Mouse (Mus musculus): ENCODE results near the gene Tec. TPM values are rescaled to one million over a fixed set of nuclear protein-coding genes. Genes with fewer than 3 reads are reported as not detected.

Tec gene
- total RNA-seq, 2 experiments from 2014 or later, result 23.4 to 33.4 TPM

- no peak for ATAC-seq (replicated peaks; ENCODE audit: poor library complexity)
These were observed 118.1 kb downstream of the Tec start for GRCm38 (mm10) chr5:72750226-72750625.

GRCm38 (mm10) chr5:72748659-72749265 is 119.5 kb downstream of the Tec start:
- ATAC-seq (replicated peaks; ENCODE audit: poor library complexity), result no peak

DNA sequence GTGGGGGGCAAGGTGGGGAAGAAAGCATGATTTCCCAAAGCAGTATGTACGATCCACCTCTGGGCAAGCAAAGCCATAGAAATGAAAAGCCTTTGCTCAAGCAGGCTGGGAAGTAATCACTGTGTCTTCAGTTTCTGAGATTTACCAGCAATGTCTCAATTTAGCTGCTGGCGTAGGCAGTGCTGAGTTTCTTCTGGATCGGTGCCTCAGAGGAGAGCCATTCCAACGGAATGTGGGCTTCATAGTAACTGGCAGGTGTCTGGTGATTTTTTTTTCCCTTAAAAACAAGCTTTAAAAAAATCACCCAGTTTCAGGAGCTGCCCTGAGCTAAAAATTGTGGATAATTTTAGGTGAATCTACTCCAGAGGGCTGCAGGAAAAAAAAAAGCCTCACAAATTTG is 120.9 kb downstream of the Tec start:
- ATAC-seq (replicated peaks; ENCODE audit: poor library complexity), result no peak

DNA sequence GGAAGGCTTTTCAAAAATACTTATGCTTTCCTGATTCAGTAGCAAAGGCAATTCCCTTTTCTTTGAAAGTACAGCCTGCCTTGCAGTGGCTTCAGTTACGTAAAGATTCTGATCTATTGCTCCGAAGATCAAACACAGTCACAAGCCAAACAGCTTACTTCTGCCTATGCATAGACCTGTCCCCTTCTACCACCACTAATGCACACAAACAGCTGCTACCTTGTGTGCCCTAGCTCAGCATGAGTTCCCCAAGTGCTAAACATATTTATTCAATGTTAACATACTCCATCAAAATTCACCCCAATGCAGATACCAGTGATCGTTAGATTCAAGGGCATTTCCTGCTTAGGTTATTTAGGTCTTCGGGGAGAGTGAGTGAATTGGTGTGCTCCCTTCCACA is 121.8 kb downstream of the Tec start:
- no peak for ATAC-seq (replicated peaks; ENCODE audit: poor library complexity)

DNA sequence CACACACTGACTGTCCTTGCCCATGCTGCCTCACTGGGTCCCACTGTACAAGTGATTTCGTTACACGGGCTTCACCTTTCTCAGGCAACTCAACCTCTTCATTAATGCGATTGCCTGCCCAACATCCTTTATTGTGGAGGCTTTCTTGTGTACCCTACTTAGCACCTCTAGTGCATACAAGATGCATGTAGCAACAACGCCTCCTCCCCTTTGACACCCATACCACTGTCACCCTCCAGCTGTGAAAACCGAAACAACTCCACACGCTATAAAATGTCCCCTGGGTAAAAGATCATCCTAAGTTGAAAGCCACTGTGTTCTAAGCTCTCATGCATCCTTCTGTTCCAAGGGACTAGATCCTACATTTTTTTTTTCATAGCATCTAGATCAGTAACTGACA is 125.2 kb downstream of the Tec start:
- ATAC-seq (replicated peaks; ENCODE audit: poor library complexity), result no peak

DNA sequence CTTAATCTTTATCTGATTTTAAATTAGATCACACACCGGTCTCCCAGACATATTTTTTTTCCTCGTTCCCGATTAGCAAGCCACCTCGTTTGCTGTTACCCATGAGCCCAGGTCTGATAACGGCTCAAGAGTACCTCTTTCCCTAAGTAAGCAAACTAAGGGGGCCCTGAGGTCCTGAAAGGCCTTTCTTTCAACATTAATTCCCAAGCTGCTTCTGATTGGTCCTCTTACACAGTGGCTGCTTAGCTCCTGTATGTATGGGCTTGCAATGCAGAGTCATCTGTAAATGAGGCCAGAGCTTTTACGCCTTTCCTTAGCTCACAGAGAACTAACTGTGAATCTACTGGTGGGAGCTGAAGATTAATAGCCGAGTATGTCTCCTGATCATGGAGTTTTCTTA is 131.4 kb downstream of the Tec start:
- ATAC-seq (replicated peaks; ENCODE audit: poor library complexity), result no peak

GRCm38 (mm10) chr5:72736437-72736836 is 131.8 kb downstream of the Tec start:
- ATAC-seq (replicated peaks; ENCODE audit: poor library complexity), result peak; percentile 30

GRCm38 (mm10) chr5:72735763-72736162 is 132.5 kb downstream of the Tec start:
- ATAC-seq (replicated peaks; ENCODE audit: poor library complexity), result 0 out of 2 replicates have a peak, but pooled peaks have one; percentile 23

GRCm38 (mm10) chr5:72732885-72733284 is 135.4 kb downstream of the Tec start:
- no peak for ATAC-seq (replicated peaks; ENCODE audit: poor library complexity)

DNA sequence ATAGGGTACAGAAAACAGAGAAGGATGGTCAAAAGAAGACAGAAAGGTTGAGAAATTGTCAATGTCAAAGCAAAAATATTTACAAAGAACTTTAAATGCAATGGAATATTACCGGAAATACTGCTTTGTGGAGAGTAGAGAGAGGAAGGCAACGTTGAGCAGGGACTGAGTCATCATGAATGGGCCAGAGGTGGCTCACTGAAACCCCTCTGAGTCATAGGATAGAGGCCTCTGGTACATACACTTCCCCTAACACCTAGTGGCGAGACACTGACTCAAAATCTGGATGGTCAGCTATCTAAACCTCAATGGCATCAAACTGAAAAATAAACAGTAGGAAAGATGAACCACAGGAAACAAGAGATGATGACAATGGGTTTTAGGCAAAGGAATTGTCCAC is 142.9 kb downstream of the Tec start:
- peak; percentile 51; the same call in 1 of the 2 replicates for ATAC-seq (replicated peaks; ENCODE audit: poor library complexity)

GRCm38 (mm10) chr5:72723429-72723828 is 144.9 kb downstream of the Tec start:
- ATAC-seq (replicated peaks; ENCODE audit: poor library complexity), result peak; percentile 83

GRCm38 (mm10) chr5:72720587-72720986 is 147.7 kb downstream of the Tec start:
- peak; percentile 60 for ATAC-seq (replicated peaks; ENCODE audit: poor library complexity)

- ATAC-seq (replicated peaks; ENCODE audit: poor library complexity), result peak; percentile 91
These were observed 157.6 kb downstream of the Tec start for GRCm38 (mm10) chr5:72710572-72711278.

DNA sequence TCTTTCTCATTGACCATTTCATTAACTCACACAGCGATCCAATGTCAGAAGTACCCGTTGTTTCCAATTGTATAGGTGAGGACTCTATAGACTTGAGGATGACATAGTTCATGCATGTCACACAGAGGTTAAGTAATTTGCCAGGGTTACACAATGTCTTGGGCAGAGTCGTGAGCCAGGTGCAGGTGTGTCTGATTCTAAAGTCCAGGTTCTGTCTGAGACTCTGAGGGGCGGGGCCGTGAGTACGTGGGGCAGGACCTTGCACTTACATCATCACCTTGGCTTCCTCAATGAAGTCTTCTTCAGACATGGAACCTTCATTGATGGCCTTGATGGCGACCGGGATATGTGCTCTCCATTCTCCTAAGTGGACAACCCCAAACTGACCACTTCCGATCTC is 158.3 kb downstream of the Tec start:
- ATAC-seq (replicated peaks; ENCODE audit: poor library complexity), result no peak

- ATAC-seq (replicated peaks; ENCODE audit: poor library complexity), result no peak
These were observed 158.8 kb downstream of the Tec start for GRCm38 (mm10) chr5:72709451-72709850.

- ATAC-seq (replicated peaks; ENCODE audit: poor library complexity), result no peak
These were observed 161.6 kb downstream of the Tec start for GRCm38 (mm10) chr5:72706722-72707121.

DNA sequence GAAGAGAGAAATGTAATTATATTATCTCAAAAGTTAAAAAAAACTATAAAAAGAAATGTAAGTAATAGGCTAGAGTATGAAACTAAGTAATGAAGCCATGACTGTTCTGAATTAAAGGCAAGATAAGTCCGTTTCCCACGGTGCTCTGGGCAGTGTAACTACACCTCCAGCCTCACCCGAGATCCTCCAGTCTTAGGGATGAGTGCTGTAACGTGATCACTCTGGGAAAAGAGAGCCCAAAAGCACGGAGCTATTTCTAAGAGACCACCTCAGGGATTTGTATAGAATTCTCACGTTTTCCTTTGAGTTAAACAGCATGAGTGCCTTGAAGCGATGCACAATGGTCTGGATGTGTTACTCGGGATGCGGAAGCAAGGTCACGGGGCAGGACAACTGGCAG is 162.2 kb downstream of the Tec start:
- no peak for ATAC-seq (replicated peaks; ENCODE audit: poor library complexity)

Other genes with a start within 250 kb of the Tec start
- gene Cnga1, start 224.2 kb downstream of the Tec start, total RNA-seq (2015), result not detected in 2 replicates
- not detected in 2 replicates for gene Cnga1, start 224.2 kb downstream of the Tec start, total RNA-seq (2017)
- not detected in 2 replicates for gene Nipal1, start 220.7 kb downstream of the Tec start, total RNA-seq (2015)
- 1.3 TPM in 1 of 2 replicates, not detected in the other for gene Nipal1, start 220.7 kb downstream of the Tec start, total RNA-seq (2017)
- gene Txk, start 115.7 kb downstream of the Tec start, total RNA-seq (2015), result 0.57 and 1.2 TPM in 2 replicates
- gene Txk, start 115.7 kb downstream of the Tec start, total RNA-seq (2017), result 0.08 and 0.41 TPM in 2 replicates
- gene Slain2, start 45.8 kb upstream of the Tec start, total RNA-seq (2015), result 43.2 and 48.5 TPM in 2 replicates
- gene Slain2, start 45.8 kb upstream of the Tec start, total RNA-seq (2017), result 48.0 and 58.0 TPM in 2 replicates
- gene Gm10135, start 106.2 kb upstream of the Tec start, total RNA-seq (2015), result not detected in 2 replicates
- gene Gm10135, start 106.2 kb upstream of the Tec start, total RNA-seq (2017), result 1.3 and 4.6 TPM in 2 replicates
- not detected in 2 replicates for gene Slc10a4, start 138.4 kb upstream of the Tec start, total RNA-seq (2015)
- gene Slc10a4, start 138.4 kb upstream of the Tec start, total RNA-seq (2017), result not detected in 2 replicates